Mouse (Mus musculus) heart, embryonic 11.5 days (tissue): Measurements from ENCODE around the gene Prc1. TPM values are rescaled to one million over a fixed set of nuclear protein-coding genes. Genes with fewer than 3 reads are reported as not detected.

Source experiments
- ATAC-seq: fragments of 200-750 bp; cut with Nextera tagmentation; replicated peaks from 2 replicates; pipeline ENCODE4 v1.8.0; 2017; ENCODE audit warnings: moderate library complexity; ENCODE audit not compliant: insufficient number of reproducible peaks, low FRiP score, low TSS enrichment
- H3K27ac ChIP-seq: fragments of 300-500 bp; sonication (generic); 2 replicates; pipeline ENCODE4 v1.5.1; 2014; ENCODE audit warnings: mild to moderate bottlenecking, low read depth, low read length
- H3K27me3 ChIP-seq: fragments of 300-500 bp; sonication (generic); 2 replicates; pipeline ENCODE4 v1.6.1; 2014; ENCODE audit warnings: mild to moderate bottlenecking, low read length, mixed read lengths; ENCODE audit not compliant: control insufficient read depth, insufficient read depth
- H3K36me3 ChIP-seq: fragments of 300-500 bp; sonication (generic); 2 replicates; pipeline ENCODE4 v1.6.1; 2014; ENCODE audit warnings: mild to moderate bottlenecking, low read length, moderate library complexity, mixed read lengths; ENCODE audit not compliant: control insufficient read depth, insufficient read depth
- H3K4me1 ChIP-seq: fragments of 300-500 bp; sonication (generic); 2 replicates; pipeline ENCODE4 v1.6.1; 2014; ENCODE audit warnings: low read length; ENCODE audit not compliant: control insufficient read depth, insufficient read depth
- H3K4me2 ChIP-seq: fragments of 300-500 bp; sonication (generic); 2 replicates; pipeline ENCODE4 v1.6.1; 2014; ENCODE audit warnings: mild to moderate bottlenecking, moderate library complexity
- H3K4me3 ChIP-seq: fragments of 300-500 bp; sonication (generic); 2 replicates; pipeline ENCODE4 v1.5.1; 2014; ENCODE audit warnings: low read depth, low read length
- H3K9ac ChIP-seq: fragments of 300-500 bp; sonication (generic); 2 replicates; pipeline ENCODE4 v1.6.1; 2014; ENCODE audit warnings: mild to moderate bottlenecking, low read depth, low read length, moderate library complexity
- H3K9me3 ChIP-seq: fragments of 300-500 bp; sonication (generic); replicated peaks from 2 replicates; pipeline ENCODE4 v1.6.1; 2016; ENCODE audit warnings: low read length; ENCODE audit not compliant: control insufficient read depth
- WGBS: fragments of 180-500 bp; shearing (Covaris S2); extraction: QIAGEN DNeasy Blood & Tissue Kit; methylation state at CpG from one replicate; pipeline ENCODE4 v1.1.7; 2014; ENCODE audit not compliant: insufficient replicate concordance; 5-methylcytosine and 5-hydroxymethylcytosine counted together
- polyA plus RNA-seq: library from polyadenylated mRNA; unstranded; fragments of >200 nt; fragmentation: Nextera tagmentation; extraction: Ambion mirVana; gene quantifications from 2 replicates; pipeline ENCODE4 v1.2.1, GENCODE M21; 2014

Prc1 gene
- polyA plus RNA-seq, 1 experiment from 2014 or later: 148 TPM

DNA sequence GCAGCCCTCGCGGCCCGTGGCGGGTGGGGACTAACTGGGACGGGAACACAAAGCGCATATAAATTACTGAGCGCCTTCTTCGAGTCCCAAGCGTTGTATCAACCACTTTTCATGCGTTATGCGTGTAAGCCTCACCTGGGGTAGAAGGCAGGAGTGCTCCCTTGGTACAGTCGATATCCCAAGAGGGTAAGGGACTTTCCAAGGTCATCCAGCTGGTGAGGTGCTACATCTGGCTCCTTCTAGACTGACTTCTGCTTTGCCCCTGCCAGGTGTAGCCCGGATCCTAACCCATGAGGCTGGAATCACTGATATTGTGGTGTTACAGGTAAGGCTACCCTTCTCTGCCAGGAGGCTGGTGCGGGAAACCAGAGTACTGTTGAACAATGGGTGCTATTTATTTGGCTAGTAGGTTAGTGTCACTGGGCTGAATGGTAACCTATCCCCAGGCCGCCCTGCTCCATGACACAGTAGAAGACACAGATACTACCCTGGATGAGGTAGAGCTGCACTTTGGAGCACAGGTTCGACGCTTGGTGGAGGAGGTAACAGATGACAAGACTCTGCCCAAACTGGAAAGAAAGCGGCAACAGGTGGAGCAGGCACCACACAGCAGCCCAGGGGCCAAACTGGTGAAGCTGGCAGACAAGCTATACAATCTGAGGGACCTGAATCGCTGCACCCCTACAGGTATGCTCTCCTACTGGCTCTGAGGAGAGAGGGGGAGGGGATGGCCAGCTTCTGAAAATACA, 49.2 kb downstream of the Prc1 start:
- H3K27me3 ChIP-seq: no peaks in the 10 kb centered on the region
- peak overlapping the region; percentile 91 for H3K4me2 ChIP-seq
- 24% methylated on average over 19 of the region's 19 CpGs for WGBS
- peak overlapping the region; percentile 88 for H3K9ac ChIP-seq
- H3K27ac ChIP-seq: peak overlapping the region; percentile 54
- peak overlapping the region; percentile 59 for H3K4me3 ChIP-seq
- peaks cover 23% of the 10 kb centered on the region for H3K4me1 ChIP-seq
- no peak for ATAC-seq
- no peaks in the 10 kb centered on the region for H3K36me3 ChIP-seq
- no peaks in the 10 kb centered on the region for H3K9me3 ChIP-seq

DNA sequence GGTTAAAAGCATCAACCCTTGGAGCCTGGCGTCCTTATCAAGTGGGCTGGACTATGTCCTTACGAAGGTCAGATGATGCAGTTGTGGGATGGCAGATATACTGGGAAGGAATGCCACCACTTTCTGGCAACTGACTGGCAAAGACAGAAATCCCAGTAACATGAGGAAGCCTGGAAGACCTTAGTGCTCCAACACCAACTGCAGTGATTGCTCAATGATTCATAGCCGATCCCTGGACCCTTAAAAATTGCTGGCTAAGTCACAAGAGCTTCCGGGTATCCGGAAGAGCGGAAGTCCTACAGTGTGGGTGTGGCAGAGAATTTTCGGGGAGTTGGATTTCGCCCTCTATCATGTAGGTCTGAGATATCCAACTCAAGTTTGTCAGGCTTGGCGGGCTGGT, 51.9 kb downstream of the Prc1 start:
- no peak overlapping the region for H3K4me3 ChIP-seq
- H3K36me3 ChIP-seq: peaks cover under 1% of the 10 kb centered on the region; the same call in 1 of the 2 replicates
- H3K9me3 ChIP-seq: no peaks in the 10 kb centered on the region
- no peaks in the 10 kb centered on the region for H3K27me3 ChIP-seq
- H3K27ac ChIP-seq: no peak overlapping the region
- ATAC-seq: no peak
- peaks cover 12% of the 10 kb centered on the region for H3K4me1 ChIP-seq
- no peak overlapping the region for H3K4me2 ChIP-seq
- WGBS: 82% methylated on average over 9 of the region's 9 CpGs
- H3K9ac ChIP-seq: no peak overlapping the region

DNA sequence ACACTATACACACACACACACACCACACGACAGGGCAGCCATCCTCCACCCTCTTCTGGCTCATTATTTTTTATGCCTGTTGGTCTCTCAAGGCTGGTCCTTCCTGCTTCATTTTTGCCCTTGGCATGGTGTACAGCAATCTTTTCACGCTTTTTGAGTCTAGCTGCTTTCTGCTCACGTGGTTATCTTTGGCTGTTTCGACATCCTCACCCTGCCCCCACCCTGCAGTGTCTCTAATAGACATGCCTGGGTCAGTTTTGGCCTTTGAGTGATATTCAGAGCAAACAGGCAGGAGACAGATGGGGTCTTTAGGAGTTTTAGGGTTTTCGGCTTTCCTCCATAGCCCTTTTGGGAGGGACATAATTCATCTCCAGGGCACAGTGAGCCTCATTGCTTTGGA, 52.6 kb downstream of the Prc1 start:
- WGBS: 63% methylated on average over 5 of the region's 5 CpGs
- Histone ChIP-seq H3K4me2 (no peak overlapping the region), H3K9ac (peak overlapping the region; percentile 46), H3K4me1 (peaks cover 8% of the 10 kb centered on the region; the same call in 1 of the 2 replicates), H3K27ac (no peak overlapping the region), H3K36me3 (peaks cover 6% of the 10 kb centered on the region), H3K9me3 (no peaks in the 10 kb centered on the region), H3K27me3 (no peaks in the 10 kb centered on the region), H3K4me3 (no peak overlapping the region)
- no peak for ATAC-seq

DNA sequence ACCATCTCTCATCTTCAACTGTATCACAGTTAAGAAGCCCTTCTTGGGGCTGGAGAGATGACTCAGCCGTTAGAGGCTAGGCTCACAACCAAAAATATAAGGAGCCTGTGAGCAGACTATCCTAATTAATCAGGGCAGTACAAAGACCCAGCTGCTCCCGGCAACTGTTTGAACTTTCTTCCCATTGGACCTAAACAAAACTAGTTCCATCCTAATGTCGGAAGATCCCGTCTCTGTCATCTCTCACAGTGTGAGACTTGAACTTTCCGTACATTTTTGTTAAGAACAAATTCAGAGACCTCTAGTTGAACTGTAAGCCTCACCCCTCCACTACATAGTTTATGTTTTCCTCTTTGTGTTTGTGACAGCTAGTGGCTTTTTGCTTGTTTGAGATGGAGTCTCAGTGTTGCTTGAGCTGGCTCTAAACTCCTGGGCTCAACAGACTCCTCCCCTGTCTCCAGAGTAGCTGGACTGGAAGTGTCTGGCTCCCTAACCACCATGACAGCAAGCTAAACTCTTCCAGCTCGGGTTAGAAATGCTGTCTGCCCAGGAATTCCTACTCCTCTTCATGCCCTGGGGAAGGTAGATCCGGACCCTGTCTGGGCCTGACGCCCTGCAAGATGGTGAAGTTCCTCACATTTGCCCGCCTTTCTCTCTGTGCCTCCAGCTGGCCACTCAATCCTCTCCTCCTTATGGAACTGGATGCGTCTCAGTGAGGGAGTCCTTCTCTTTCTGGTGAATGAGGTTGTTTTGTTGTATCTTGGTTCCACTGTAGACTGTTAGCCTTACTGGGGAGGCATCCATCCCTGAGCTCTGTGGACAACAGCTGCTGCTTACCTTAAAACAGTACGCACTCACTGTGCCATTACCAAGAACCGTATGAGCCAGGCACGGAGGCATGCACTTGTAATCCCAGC, 53.7 kb downstream of the Prc1 start:
- peaks cover 7% of the 10 kb centered on the region for H3K36me3 ChIP-seq
- H3K9me3 ChIP-seq: no peaks in the 10 kb centered on the region
- H3K4me2 ChIP-seq: no peak overlapping the region
- H3K27ac ChIP-seq: no peak overlapping the region; the same call in 1 of the 2 replicates
- H3K4me3 ChIP-seq: no peak overlapping the region
- H3K27me3 ChIP-seq: no peaks in the 10 kb centered on the region
- H3K9ac ChIP-seq: no peak overlapping the region
- H3K4me1 ChIP-seq: peaks cover 8% of the 10 kb centered on the region; the same call in 1 of the 2 replicates
- no peak for ATAC-seq
- WGBS: 65% methylated on average over 13 of the region's 13 CpGs

DNA sequence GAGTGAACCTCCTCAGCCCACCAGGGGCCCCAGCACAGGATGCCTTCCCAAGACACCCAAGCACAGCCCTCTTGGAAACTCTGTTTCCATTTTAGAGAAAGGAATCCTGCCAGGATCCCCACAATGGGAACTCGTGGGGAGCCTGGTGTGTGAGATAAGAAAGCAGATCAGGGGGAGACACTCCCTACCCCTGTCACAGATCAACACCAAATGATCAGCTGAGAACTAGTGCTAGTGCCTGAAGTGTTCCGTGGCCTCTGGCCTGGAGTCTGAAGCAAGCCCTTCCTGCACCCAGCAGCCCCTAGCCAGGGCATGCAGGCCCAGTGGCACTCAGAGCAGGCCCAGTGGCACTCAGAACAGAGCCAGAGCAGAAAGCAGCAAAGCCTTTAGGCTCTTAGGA, 56.6 kb downstream of the Prc1 start:
- 43% methylated on average over 2 of the region's 2 CpGs for WGBS
- Histone ChIP-seq H3K4me3 (no peak overlapping the region), H3K36me3 (peaks cover 13% of the 10 kb centered on the region), H3K27ac (no peak overlapping the region), H3K4me2 (no peak overlapping the region), H3K9me3 (no peaks in the 10 kb centered on the region), H3K9ac (no peak overlapping the region), H3K4me1 (peaks cover 3% of the 10 kb centered on the region; the same call in 1 of the 2 replicates), H3K27me3 (no peaks in the 10 kb centered on the region)
- no peak for ATAC-seq

DNA sequence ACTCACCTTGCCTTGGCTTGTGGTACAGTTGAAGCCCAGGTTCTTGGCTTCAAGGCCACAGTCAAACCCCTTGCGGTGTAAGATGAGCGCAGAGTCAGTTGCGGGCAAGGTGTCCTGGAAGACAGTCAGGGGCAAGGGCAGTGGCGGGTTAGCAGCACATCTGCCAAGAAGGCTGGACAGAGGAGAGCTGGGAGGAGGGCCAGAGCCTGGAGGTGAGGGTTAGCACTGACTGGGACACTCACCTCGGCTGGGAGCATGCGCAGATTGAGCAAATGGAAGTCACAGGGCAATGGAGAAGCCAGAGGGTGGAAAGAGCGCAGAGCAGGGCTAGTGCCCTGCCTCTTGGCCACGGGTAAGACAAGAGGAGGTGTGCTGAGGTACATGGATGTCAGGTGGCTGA, 58.7 kb downstream of the Prc1 start:
- no peak for ATAC-seq
- Histone ChIP-seq H3K27ac (no peak overlapping the region), H3K4me3 (no peak overlapping the region), H3K27me3 (no peaks in the 10 kb centered on the region), H3K9ac (no peak overlapping the region), H3K9me3 (no peaks in the 10 kb centered on the region), H3K4me1 (no peaks in the 10 kb centered on the region; the same call in 1 of the 2 replicates), H3K36me3 (peaks cover 16% of the 10 kb centered on the region), H3K4me2 (no peak overlapping the region)
- WGBS: 86% methylated on average over 8 of the region's 8 CpGs

DNA sequence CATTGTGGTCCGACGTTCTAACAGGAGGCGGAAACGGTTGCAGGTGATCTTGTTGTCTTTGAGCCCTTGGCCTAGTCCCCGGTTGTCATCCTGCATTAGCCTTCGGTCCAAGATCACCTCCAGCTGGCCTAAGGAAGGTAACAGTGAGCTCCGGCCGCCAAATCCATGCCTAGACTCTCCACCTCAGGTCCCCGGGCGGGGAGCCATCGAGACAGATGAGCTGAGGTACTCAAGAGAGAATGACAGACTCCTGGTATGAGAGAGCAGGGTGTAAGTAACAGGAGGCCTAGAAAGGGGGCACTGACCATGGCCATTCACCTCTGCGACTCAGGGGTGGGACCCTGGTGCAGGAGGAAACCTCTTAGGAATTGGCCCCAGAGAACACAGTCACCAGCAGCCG, 62.1 kb downstream of the Prc1 start:
- WGBS: 84% methylated on average over 13 of the region's 13 CpGs
- no peak for ATAC-seq
- Histone ChIP-seq H3K27ac (0 out of 2 replicates have a peak overlapping the region, but pooled peaks have one; percentile 1), H3K4me2 (no peak overlapping the region), H3K9me3 (no peaks in the 10 kb centered on the region), H3K27me3 (no peaks in the 10 kb centered on the region), H3K36me3 (peaks cover 32% of the 10 kb centered on the region), H3K9ac (no peak overlapping the region), H3K4me3 (no peak overlapping the region), H3K4me1 (no peaks in the 10 kb centered on the region)

DNA sequence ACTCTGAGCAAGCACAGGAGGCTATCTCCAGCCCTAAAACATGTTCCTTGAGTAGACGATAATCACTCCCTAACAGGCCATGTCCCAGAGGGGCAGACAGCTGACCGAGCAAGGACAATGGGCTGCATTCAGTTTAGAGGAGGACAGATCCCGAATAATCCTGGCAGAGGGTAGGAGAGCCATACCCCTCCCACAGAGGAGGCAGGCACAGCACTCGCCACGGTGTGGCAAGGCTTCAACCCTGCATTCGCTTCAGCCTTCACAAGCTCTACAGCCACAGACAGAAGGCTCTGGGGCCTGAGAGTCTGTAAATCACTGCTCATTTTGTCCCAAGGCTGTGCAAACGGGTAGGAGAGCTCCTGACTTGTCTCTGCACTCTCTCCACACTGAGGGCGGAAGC, 62.9 kb downstream of the Prc1 start:
- Histone ChIP-seq H3K9ac (no peak overlapping the region), H3K27ac (0 out of 2 replicates have a peak overlapping the region, but pooled peaks have one; percentile 47), H3K4me2 (no peak overlapping the region), H3K36me3 (peaks cover 30% of the 10 kb centered on the region), H3K4me1 (no peaks in the 10 kb centered on the region), H3K4me3 (no peak overlapping the region), H3K27me3 (no peaks in the 10 kb centered on the region), H3K9me3 (no peaks in the 10 kb centered on the region)
- no peak for ATAC-seq
- 60% methylated on average over 8 of the region's 8 CpGs for WGBS
